Mouse (Mus musculus) cerebellum, adult 2 months (tissue): Measurements from ENCODE around the gene Clk3. TPM values are rescaled to one million over a fixed set of nuclear protein-coding genes. Genes with fewer than 3 reads are reported as not detected.

Experiments
- DNase-seq, 2 experiments: peaks; one replicate each; pipeline ENCODE4 v3.0.0; 2021
- H3K27ac ChIP-seq: fragments of 200-500 bp; 2 replicates; pipeline ENCODE4 v1.5.1; 2012; ENCODE audit warnings: low read length, control low read depth, inconsistent platforms; ENCODE audit not compliant: insufficient read depth
- H3K27me3 ChIP-seq: fragments of 200-500 bp; 2 replicates; pipeline ENCODE4 v1.6.1; 2012; ENCODE audit warnings: inconsistent platforms, mild to moderate bottlenecking, low read length, moderate library complexity; ENCODE audit not compliant: control insufficient read depth, insufficient read depth
- H3K4me1 ChIP-seq: fragments of 200-500 bp; 2 replicates; pipeline ENCODE4 v1.6.1; 2011; ENCODE audit warnings: low read length; ENCODE audit not compliant: control insufficient read depth, insufficient read depth
- H3K4me3 ChIP-seq: fragments of 200-500 bp; replicated peaks from 2 replicates; pipeline ENCODE3; 2011; ENCODE audit warnings: mild to moderate bottlenecking, low read depth, low read length, control low read depth; ENCODE audit not compliant: insufficient read depth
- CTCF ChIP-seq: fragments of 200-500 bp; IDR thresholded peaks from 2 replicates; pipeline ENCODE4 v1.5.1; 2011; ENCODE audit warnings: low read depth, mild to moderate bottlenecking, control low read depth, low read length, moderate library complexity, borderline replicate concordance; ENCODE audit not compliant: insufficient read depth
- POLR2A ChIP-seq: fragments of 200-500 bp; IDR thresholded peaks from 2 replicates; pipeline ENCODE4 v1.6.1; 2011; ENCODE audit warnings: low read length, control low read depth, borderline replicate concordance; ENCODE audit not compliant: insufficient read depth
- WGBS: fragments of 180-500 bp; shearing (Covaris S2); methylation state at CpG from one replicate; pipeline ENCODE4 v1.1.7; 2018; 5-methylcytosine and 5-hydroxymethylcytosine counted together
- polyA plus RNA-seq: library from polyadenylated mRNA; depleted of rRNA; stranded (reverse); fragments of >200 nt; gene quantifications from 2 replicates; pipeline ENCODE4 v1.2.3, GENCODE M21; 2012

Clk3 gene
- polyA plus RNA-seq, 1 experiment, result 144 TPM

DNA sequence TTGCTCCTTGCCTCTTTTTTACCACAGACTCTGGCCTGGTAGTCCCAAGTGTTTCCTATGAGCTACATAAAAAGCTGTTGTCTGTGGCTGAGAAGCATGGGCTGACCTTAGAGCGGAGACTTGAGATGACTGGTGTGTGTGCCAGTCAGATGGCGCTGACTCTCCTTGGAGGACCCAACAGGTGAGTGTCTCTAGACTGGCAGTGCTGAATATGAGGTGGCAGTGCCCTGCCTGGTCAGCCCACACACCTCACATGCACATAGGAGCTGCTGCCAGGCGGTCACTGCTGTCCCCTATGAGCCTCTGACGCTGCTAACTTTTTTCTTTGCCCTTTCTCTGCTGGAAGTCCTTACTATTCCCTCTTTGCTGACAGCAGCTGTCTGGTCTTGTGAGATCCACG, 25.8 kb downstream of the Clk3 start:
- DNase-seq, result no peak
- 68% methylated on average over 5 of the region's 5 CpGs for WGBS
- H3K27me3 ChIP-seq, result no peaks in the 10 kb centered on the region
- TF ChIP-seq POLR2A (no peak), CTCF (no peak)
- H3K4me1 ChIP-seq, result peaks cover 7% of the 10 kb centered on the region
- H3K4me3 ChIP-seq, result no peak overlapping the region
- H3K27ac ChIP-seq, result no peak overlapping the region

DNA sequence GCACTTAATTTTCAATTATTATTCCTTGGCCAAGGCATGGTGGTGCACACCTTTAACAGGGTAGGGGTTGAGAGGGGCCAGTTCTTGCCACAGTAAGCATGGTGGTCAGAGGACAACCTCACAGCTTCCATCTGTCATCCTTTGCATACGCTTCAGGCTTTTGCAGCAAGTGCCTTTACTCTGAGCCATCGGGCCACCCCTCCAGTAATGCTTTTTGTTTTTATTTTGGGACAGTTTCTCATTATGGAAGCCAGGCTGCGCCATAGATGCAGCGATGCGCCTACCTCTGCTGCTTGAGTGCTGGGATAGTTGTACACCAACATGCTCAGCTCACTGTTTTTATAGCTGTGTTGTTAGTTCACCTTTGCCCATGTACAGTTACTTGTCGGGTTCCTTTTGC, 32.1 kb downstream of the Clk3 start:
- 93% methylated on average over 6 of the region's 6 CpGs for WGBS
- H3K4me3 ChIP-seq, result no peak overlapping the region

DNA sequence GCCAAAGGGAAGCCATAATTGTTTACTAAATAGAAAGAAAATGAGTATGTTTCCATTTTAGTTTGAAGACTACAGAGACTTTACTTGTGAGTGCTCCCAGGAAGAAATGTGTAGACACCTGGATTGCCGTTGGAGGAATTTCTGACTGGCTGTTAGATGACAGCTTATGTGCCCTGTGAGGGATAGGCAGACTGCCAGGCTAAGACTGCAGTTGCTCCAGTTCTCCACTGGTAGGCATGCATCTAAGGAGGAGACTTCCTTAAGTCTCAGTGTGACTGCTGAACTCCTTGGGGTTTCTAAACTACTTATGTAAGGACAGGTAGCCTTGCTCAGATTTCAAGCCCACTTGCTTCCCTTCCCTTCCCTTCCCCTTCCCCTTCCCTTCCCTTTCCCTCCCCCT, 37.3 kb downstream of the Clk3 start:
- TF ChIP-seq POLR2A (no peak), CTCF (peak; percentile 37; the same call in 1 of the 2 replicates)
- 15% methylated on average over 1 of the region's 1 CpGs for WGBS
- no peak overlapping the region for H3K27ac ChIP-seq
- no peak overlapping the region for H3K4me3 ChIP-seq
- H3K27me3 ChIP-seq, result no peaks in the 10 kb centered on the region
- DNase-seq, result peak; percentile 51 to 62
- peaks cover 4% of the 10 kb centered on the region; the same call in 1 of the 2 replicates for H3K4me1 ChIP-seq

More for the DNA sequence above, 32.1 kb downstream of the Clk3 start:
- Histone ChIP-seq H3K27me3 (no peaks in the 10 kb centered on the region), H3K4me1 (peaks cover 7% of the 10 kb centered on the region), H3K27ac (no peak overlapping the region)
- no peak for TF ChIP-seq POLR2A
- TF ChIP-seq CTCF, result no peak
- DNase-seq, result no peak

DNA sequence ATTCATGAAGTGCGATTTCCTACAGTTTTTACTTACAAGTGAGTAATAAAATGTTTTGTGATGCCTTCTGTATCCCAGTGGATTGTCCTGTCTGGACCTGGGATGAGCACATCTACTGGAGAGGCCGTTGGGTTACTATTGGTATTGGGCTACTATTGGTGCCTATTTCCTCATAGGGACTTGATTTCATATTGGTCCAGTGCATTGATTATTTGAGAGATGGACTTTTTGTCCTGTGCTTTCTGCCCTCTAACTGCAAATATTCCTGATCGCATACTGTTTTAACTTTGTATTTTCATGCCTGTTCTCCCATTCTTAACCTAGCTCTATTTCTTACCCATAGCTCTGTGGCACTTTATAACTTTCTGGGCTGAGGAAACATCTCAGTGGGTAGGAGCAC, 41.0 kb downstream of the Clk3 start:
- H3K27me3 ChIP-seq, result no peaks in the 10 kb centered on the region
- TF ChIP-seq POLR2A (no peak), CTCF (no peak)
- 98% methylated on average over 3 of the region's 3 CpGs for WGBS

DNA sequence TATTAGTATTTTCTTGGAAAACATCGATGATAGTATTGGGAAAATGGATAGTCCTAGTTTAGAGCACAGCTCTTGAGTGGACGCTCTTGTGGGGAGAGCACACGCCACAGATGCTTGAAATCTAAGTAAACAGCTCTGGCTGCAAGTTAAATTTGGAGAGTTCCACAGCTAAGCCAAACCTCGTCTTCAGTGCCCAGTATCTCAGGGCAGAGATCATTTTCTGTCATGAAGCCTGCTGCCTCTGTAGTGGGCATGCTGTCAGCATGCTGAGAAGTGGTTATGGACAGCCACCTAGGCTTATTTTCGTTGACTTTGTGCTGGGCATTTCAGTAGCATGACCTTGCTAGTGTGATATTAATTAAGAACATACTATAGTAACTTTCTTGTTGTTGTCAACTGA, 41.9 kb downstream of the Clk3 start:
- WGBS, result 29% methylated on average over 5 of the region's 5 CpGs
- Histone ChIP-seq H3K4me1 (peaks cover 4% of the 10 kb centered on the region; the same call in 1 of the 2 replicates), H3K27me3 (no peaks in the 10 kb centered on the region), H3K27ac (0 out of 2 replicates have a peak overlapping the region, but pooled peaks have one; percentile 3), H3K4me3 (no peak overlapping the region)
- DNase-seq, result no peak
- TF ChIP-seq POLR2A, result no peak
- no peak for TF ChIP-seq CTCF

More for the DNA sequence above, 41.0 kb downstream of the Clk3 start:
- no peak overlapping the region for H3K27ac ChIP-seq
- H3K4me1 ChIP-seq, result peaks cover 4% of the 10 kb centered on the region; the same call in 1 of the 2 replicates
- DNase-seq, result no peak
- H3K4me3 ChIP-seq, result no peak overlapping the region

DNA sequence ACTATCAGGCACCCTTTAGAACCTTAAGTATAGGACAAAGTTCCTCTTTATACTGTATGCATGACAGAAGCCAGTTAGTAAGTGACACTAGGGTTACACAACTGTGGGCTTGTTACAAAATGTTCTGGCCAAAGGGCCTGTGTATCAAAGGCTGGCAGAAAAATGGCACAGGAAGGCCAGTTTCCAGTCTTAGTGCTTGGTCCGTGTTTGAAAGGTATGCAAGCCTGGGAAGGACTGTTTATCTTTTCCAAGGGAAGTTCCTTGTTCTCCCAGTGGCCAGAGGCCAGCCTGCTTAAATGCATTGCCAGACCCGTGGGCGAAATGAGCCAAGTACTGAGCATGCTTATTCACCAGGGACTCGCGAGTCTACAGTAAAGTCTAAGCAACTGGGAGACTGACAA, 42.3 kb downstream of the Clk3 start:
- no peaks in the 10 kb centered on the region for H3K27me3 ChIP-seq
- no peak overlapping the region for H3K4me3 ChIP-seq
- H3K4me1 ChIP-seq, result peaks cover 6% of the 10 kb centered on the region; the same call in 1 of the 2 replicates
- WGBS, result 2% methylated on average over 5 of the region's 5 CpGs
- H3K27ac ChIP-seq, result 0 out of 2 replicates have a peak overlapping the region, but pooled peaks have one; percentile 52
- TF ChIP-seq CTCF (no peak), POLR2A (no peak)
- DNase-seq, result peak; percentile 71 to 77

DNA sequence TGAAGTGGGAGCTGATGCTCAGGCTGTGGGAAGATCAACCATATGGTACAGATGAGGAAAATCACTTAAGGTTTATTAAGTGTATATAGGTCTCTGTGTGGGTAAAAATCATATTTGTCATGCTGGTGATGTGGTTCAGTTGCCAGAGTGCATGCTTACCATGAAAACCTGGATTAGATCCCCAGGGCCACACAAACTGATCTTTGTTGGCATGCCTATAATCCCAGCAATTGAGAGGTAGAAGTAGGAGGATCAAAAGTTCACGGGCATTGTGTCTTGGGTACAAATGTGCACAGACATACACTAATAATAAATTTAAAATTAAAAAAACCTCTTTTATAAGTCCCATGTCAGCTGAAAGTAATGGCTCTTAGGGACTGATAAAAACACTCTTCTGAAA, 43.3 kb downstream of the Clk3 start:
- Histone ChIP-seq H3K4me1 (peaks cover 11% of the 10 kb centered on the region; the same call in 1 of the 2 replicates), H3K4me3 (no peak overlapping the region), H3K27ac (no peak overlapping the region), H3K27me3 (no peaks in the 10 kb centered on the region)
- 89% methylated on average over 1 of the region's 1 CpGs for WGBS
- DNase-seq, result no peak
- TF ChIP-seq POLR2A (no peak), CTCF (no peak)

DNA sequence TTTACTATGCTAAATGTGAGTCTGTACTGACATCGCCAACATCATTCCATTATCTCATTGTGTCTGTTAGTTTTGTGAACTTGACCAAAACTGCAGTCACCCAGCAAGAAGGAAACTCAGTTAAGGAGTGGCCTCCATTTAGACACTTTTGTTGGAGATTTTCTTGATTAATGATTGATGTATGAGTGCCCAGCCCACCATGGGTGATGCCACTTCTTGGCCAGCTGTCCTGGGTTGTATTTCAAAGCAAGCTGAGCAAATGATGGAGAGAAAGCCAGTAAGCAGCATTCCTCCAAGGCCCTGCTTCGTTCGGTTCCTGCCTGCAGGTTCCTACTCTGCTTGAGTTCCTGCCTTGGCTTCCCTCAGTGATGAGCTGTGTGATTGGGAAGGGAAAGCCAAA, 44.9 kb downstream of the Clk3 start:
- Histone ChIP-seq H3K4me3 (no peak overlapping the region), H3K27me3 (no peaks in the 10 kb centered on the region), H3K27ac (no peak overlapping the region), H3K4me1 (peaks cover 11% of the 10 kb centered on the region; the same call in 1 of the 2 replicates)
- DNase-seq, result no peak
- TF ChIP-seq POLR2A (no peak), CTCF (no peak)
- 53% methylated on average over 3 of the region's 3 CpGs for WGBS

DNA sequence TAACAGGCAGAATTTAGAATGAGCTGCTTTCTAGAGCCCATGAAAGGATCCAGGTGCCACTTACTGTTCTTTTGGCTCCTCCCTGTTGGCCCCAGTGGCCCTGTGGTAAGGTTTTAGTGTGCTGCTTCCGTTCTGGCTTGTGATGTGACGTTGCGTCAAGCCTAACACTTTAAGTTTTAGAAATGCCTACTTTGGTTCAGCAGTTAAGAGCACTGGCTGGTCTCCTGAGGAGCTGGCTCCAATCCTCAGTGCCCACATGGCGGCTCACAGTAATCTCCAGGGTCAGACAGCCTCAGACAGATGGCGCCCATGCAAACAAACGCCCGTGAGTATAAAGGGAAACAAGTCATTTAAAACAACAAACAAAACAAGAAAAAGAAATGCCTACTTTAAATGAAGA, 47.3 kb downstream of the Clk3 start:
- H3K27ac ChIP-seq, result no peak overlapping the region
- H3K4me1 ChIP-seq, result peaks cover 7% of the 10 kb centered on the region; the same call in 1 of the 2 replicates
- no peak for TF ChIP-seq CTCF
- TF ChIP-seq POLR2A, result no peak
- WGBS, result 10% methylated on average over 7 of the region's 7 CpGs
- no peak overlapping the region for H3K4me3 ChIP-seq
- DNase-seq, result peak; percentile 72 to 78
- no peaks in the 10 kb centered on the region for H3K27me3 ChIP-seq
